Mouse (Mus musculus): ENCODE data around the gene Sult1a1. TPM values are rescaled to one million over a fixed set of nuclear protein-coding genes. Genes with fewer than 3 reads are reported as not detected.

Gene Sult1a1
- polyA plus RNA-seq, 1 experiment from 2014 or later, result 3.3 TPM

GRCm38 (mm10) chr7:126708175-126708952, 32.1 kb upstream of the Sult1a1 start:
- Histone ChIP-seq H3K4me2 (ENCODE audit: low read length) (no peak overlapping the region), H3K4me3 (ENCODE audit: low read depth, low read length) (no peak overlapping the region), H3K9me3 (replicated peaks; ENCODE audit: control insufficient read depth, low read length) (no peaks in the 10 kb centered on the region), H3K36me3 (ENCODE audit: control insufficient read depth, insufficient read depth, low read length) (no peaks in the 10 kb centered on the region), H3K9ac (ENCODE audit: low read length) (no peak overlapping the region), H3K4me1 (ENCODE audit: control insufficient read depth, insufficient read depth, low read length) (no peaks in the 10 kb centered on the region), H3K27me3 (replicated peaks; ENCODE audit: control insufficient read depth, insufficient read depth, low read length) (no peaks in the 10 kb centered on the region), H3K27ac (ENCODE audit: low read depth, low read length) (no peak overlapping the region)
- ATAC-seq (no peak), DNase-seq (ENCODE audit: low spot score) (no peak)
- 87% methylated on average over 10 of the region's 10 CpGs for WGBS

GRCm38 (mm10) chr7:126707442-126708174, 31.4 kb upstream of the Sult1a1 start, which contains the start of gene Coro1a:
Gene Coro1a (minus strand): TSS chr7:126707787.
- H3K9ac ChIP-seq (ENCODE audit: low read length), result no peak within 1 kb of the TSS
- 87% methylated on average over 19 of the region's 19 CpGs for WGBS

GRCm38 (mm10) chr7:126704121-126704980, 28.1 kb upstream of the Sult1a1 start:
- peak; percentile 92 for ATAC-seq
- H3K9ac ChIP-seq (ENCODE audit: low read length), result peak overlapping the region; percentile 92
- H3K4me1 ChIP-seq (ENCODE audit: control insufficient read depth, insufficient read depth, low read length), result peaks cover 15% of the 10 kb centered on the region
- DNase-seq (ENCODE audit: low spot score), result peak; percentile 87
- H3K27me3 ChIP-seq (replicated peaks; ENCODE audit: control insufficient read depth, insufficient read depth, low read length), result no peaks in the 10 kb centered on the region
- peak overlapping the region; percentile 70 for H3K4me3 ChIP-seq (ENCODE audit: low read depth, low read length)
- 2% methylated on average over 39 of the region's 39 CpGs for WGBS
- H3K36me3 ChIP-seq (ENCODE audit: control insufficient read depth, insufficient read depth, low read length), result peaks cover 15% of the 10 kb centered on the region
- peak overlapping the region; percentile 78 for H3K27ac ChIP-seq (ENCODE audit: low read depth, low read length)
- no peaks in the 10 kb centered on the region for H3K9me3 ChIP-seq (replicated peaks; ENCODE audit: control insufficient read depth, low read length)
- H3K4me2 ChIP-seq (ENCODE audit: low read length), result peak overlapping the region; percentile 87

More at GRCm38 (mm10) chr7:126707442-126708174, 31.4 kb upstream of the Sult1a1 start, which contains the start of gene Coro1a:
- peaks cover 6% of the 10 kb centered on the region for H3K4me1 ChIP-seq (ENCODE audit: control insufficient read depth, insufficient read depth, low read length)
- no peaks in the 10 kb centered on the region for H3K9me3 ChIP-seq (replicated peaks; ENCODE audit: control insufficient read depth, low read length)
- ATAC-seq (no peak), DNase-seq (ENCODE audit: low spot score) (no peak)
- H3K27ac ChIP-seq (ENCODE audit: low read depth, low read length), result no peak within 1 kb of the TSS
- no peak within 1 kb of the TSS for H3K4me2 ChIP-seq (ENCODE audit: low read length)
- H3K4me3 ChIP-seq (ENCODE audit: low read depth, low read length), result no peak within 1 kb of the TSS
- H3K36me3 ChIP-seq (ENCODE audit: control insufficient read depth, insufficient read depth, low read length), result no peaks in the 10 kb centered on the region
- H3K27me3 ChIP-seq (replicated peaks; ENCODE audit: control insufficient read depth, insufficient read depth, low read length), result no peaks in the 10 kb centered on the region

GRCm38 (mm10) chr7:126703757-126704077, 27.5 kb upstream of the Sult1a1 start:
- DNase-seq (ENCODE audit: low spot score) (peak; percentile 45), ATAC-seq (peak; percentile 13; the same call in 1 of the 2 replicates)
- peak overlapping the region; percentile 27; the same call in 1 of the 2 replicates for H3K27ac ChIP-seq (ENCODE audit: low read depth, low read length)
- H3K4me1 ChIP-seq (ENCODE audit: control insufficient read depth, insufficient read depth, low read length), result peaks cover 15% of the 10 kb centered on the region
- no peaks in the 10 kb centered on the region for H3K27me3 ChIP-seq (replicated peaks; ENCODE audit: control insufficient read depth, insufficient read depth, low read length)
- peaks cover 20% of the 10 kb centered on the region for H3K36me3 ChIP-seq (ENCODE audit: control insufficient read depth, insufficient read depth, low read length)
- peak overlapping the region; percentile 87 for H3K4me2 ChIP-seq (ENCODE audit: low read length)
- peak overlapping the region; percentile 92 for H3K9ac ChIP-seq (ENCODE audit: low read length)
- WGBS, result 16% methylated on average over 7 of the region's 7 CpGs
- peak overlapping the region; percentile 70 for H3K4me3 ChIP-seq (ENCODE audit: low read depth, low read length)
- H3K9me3 ChIP-seq (replicated peaks; ENCODE audit: control insufficient read depth, low read length), result no peaks in the 10 kb centered on the region

- H3K4me1 ChIP-seq (ENCODE audit: control insufficient read depth, insufficient read depth, low read length), result peaks cover 15% of the 10 kb centered on the region
- H3K9me3 ChIP-seq (replicated peaks; ENCODE audit: control insufficient read depth, low read length), result no peaks in the 10 kb centered on the region
- DNase-seq (ENCODE audit: low spot score) (no peak), ATAC-seq (no peak)
- peak overlapping the region; percentile 92 for H3K9ac ChIP-seq (ENCODE audit: low read length)
- H3K27ac ChIP-seq (ENCODE audit: low read depth, low read length), result peak overlapping the region; percentile 27; the same call in 1 of the 2 replicates
- peak overlapping the region; percentile 70 for H3K4me3 ChIP-seq (ENCODE audit: low read depth, low read length)
- 86% methylated on average over 12 of the region's 12 CpGs for WGBS
- H3K4me2 ChIP-seq (ENCODE audit: low read length), result peak overlapping the region; percentile 87
- peaks cover 20% of the 10 kb centered on the region for H3K36me3 ChIP-seq (ENCODE audit: control insufficient read depth, insufficient read depth, low read length)
- H3K27me3 ChIP-seq (replicated peaks; ENCODE audit: control insufficient read depth, insufficient read depth, low read length), result no peaks in the 10 kb centered on the region
These were observed 26.9 kb upstream of the Sult1a1 start for GRCm38 (mm10) chr7:126702861-126703756.

- Histone ChIP-seq H3K36me3 (ENCODE audit: control insufficient read depth, insufficient read depth, low read length) (peaks cover 20% of the 10 kb centered on the region), H3K9me3 (replicated peaks; ENCODE audit: control insufficient read depth, low read length) (no peaks in the 10 kb centered on the region), H3K27me3 (replicated peaks; ENCODE audit: control insufficient read depth, insufficient read depth, low read length) (no peaks in the 10 kb centered on the region), H3K4me1 (ENCODE audit: control insufficient read depth, insufficient read depth, low read length) (peaks cover 15% of the 10 kb centered on the region), H3K4me2 (ENCODE audit: low read length) (peak overlapping the region; percentile 87), H3K4me3 (ENCODE audit: low read depth, low read length) (no peak overlapping the region), H3K9ac (ENCODE audit: low read length) (no peak overlapping the region), H3K27ac (ENCODE audit: low read depth, low read length) (no peak overlapping the region)
- ATAC-seq (no peak), DNase-seq (ENCODE audit: low spot score) (no peak)
- 86% methylated on average over 6 of the region's 6 CpGs for WGBS
These were observed 26.1 kb upstream of the Sult1a1 start for GRCm38 (mm10) chr7:126702358-126702757.

- peaks cover 20% of the 10 kb centered on the region for H3K36me3 ChIP-seq (ENCODE audit: control insufficient read depth, insufficient read depth, low read length)
- peaks cover 18% of the 10 kb centered on the region for H3K4me1 ChIP-seq (ENCODE audit: control insufficient read depth, insufficient read depth, low read length)
- DNase-seq (ENCODE audit: low spot score) (no peak), ATAC-seq (no peak)
- no peak overlapping the region for H3K4me3 ChIP-seq (ENCODE audit: low read depth, low read length)
- 0 out of 2 replicates have a peak overlapping the region, but pooled peaks have one; percentile 21 for H3K27ac ChIP-seq (ENCODE audit: low read depth, low read length)
- peak overlapping the region; percentile 35; the same call in 1 of the 2 replicates for H3K9ac ChIP-seq (ENCODE audit: low read length)
- 62% methylated on average over 24 of the region's 24 CpGs for WGBS
- H3K27me3 ChIP-seq (replicated peaks; ENCODE audit: control insufficient read depth, insufficient read depth, low read length), result no peaks in the 10 kb centered on the region
- peak overlapping the region; percentile 87; the same call in 1 of the 2 replicates for H3K4me2 ChIP-seq (ENCODE audit: low read length)
- no peaks in the 10 kb centered on the region for H3K9me3 ChIP-seq (replicated peaks; ENCODE audit: control insufficient read depth, low read length)
These were observed 25.5 kb upstream of the Sult1a1 start for GRCm38 (mm10) chr7:126701559-126702357.
